Mouse (Mus musculus): ENCODE measurements at regions not wholly inside any gene's neighbourhood (a gene's known extent, or its start where the extent isn't known, plus 50 kb on each side); places are given as distances from the start of the nearest gene placed in this dataset.

DNA sequence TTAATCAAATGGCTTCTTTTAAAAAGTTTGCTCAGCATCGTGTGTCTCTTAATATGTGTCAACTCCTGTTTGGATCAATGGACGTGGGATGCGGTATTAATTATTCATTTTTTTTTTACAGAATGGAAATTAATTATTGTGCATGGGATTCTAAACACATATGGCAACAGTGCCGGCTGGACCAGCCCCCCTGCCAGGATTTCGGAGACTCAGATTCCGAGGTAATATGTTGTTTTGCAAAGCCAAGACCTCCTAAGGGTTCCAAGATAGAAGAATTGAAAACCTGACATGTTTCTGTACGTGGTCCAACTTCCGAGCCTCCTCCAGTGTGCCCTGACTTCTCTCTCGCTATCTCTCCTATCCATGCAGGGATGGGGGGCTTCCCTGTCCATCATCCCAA lies 170.4 kb downstream of the 3110018I06Rik start:
- DNase-seq, result no peak

DNA sequence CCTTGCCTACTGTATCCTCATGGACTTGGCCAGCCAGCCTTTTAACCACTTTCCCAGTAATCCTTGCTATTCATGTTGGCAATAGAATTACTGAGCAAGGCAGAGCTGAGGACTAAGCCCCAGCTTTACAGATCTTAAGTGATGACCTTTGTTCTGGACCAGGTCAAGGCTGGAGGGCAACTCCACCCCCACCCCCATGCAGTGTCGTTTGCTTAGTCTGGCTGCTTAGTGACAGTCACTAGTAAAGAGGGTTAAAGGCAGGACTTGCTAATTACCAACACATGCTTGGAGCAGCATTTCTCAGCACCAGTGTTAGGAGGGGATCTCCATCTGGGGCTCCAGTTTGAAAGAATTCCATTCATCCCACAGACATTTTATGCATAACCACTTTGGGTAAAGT lies 174.2 kb downstream of the 3110018I06Rik start:
- no peak for DNase-seq

DNA sequence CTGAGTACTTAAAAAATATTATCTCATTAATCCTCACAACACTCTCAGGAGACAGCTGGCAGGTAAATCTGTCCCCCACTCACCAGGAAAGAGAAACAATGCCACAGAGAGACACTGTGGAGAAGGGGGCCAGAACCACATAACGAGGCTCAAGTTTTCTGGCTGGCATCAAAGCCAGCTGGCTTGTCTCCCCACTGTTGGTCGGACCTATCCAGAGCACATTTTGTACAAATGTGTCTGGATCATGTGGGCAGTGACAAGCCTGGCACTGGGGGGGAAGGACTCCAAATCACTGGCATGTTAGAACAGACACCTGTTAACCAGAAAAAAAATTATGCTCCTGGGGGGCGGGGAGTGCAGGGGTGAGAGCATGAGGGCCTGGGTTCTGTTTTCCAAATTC lies 179.4 kb downstream of the 3110018I06Rik start:
- no peak for DNase-seq

DNA sequence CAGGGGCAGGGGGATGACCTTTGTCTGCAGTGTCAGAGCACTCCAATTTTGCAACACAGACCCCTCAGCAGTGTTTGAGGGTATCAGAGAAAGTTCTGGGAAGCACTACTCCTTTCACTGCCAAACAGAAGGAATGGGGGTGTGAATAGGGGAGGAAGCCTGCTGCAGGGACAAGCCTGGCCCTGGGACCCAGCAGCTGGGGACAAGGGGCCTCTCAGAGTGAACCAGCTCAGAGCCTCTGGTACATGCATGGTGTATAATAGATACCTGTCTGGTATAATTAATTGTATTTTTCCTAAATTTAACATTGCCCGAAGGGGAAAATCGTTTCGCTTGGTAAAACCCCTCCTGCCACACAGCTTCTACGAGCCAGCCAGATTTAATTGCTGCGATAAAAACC lies 180.6 kb downstream of the 3110018I06Rik start:
- no peak for DNase-seq

DNA sequence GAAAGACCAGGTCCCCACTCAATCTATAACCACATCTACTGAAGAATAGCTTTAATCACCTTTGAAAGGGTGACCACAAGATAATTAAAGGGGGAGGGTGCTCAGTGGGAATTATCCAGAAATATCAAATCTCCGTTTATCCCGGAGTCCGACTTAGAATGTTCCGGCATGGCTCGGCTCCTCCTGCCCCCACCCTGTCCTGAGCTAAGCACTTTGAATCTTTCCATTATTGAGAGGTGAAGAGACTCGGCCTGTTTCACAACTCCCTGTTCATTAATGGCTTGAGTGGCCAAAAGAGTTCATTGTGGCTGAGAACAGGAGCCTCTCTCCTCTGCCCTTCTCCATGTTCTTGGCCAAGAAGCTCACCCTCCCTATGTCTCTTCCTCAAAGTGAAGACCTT lies 181.0 kb downstream of the 3110018I06Rik start:
- DNase-seq, result no peak

DNA sequence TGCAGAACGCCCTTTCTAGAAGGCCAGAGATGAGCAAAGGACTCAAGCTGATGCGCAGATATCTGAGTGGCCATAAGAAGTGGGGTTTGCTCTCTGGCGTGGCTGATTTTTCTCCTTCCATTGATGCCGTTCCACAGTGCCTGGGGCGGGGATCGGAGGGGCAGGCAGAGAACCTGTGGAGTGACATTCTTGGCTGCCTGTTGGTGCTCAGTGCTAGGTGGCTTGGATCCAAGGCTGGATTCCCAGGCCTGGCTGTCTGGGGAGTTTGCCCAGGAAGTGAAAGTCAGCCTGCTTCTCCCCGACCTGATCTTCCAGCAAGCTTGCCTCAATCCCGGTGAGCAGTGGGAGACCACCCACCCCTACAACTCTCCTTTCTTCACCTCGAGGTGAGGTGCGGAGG lies 181.5 kb downstream of the 3110018I06Rik start:
- DNase-seq, result no peak

DNA sequence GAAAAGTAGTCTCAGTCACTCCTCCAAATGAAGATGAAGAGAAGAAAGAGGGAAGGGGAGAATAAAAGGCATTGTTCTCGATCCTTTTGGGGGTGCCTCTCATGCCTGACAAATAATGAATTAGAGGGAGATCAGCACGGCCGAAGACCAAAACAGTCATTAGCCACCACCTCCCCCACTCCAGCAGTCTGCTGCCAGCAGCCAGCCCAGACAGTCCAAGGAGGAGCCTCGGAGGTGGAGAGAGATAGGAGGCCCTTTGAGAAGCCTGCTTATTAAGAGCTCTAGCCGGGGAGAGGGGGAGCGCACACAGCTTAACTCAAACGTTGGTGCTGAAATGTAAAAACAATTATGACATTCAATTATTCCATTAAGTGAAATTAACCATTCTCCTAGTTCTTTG lies 188.6 kb downstream of the 3110018I06Rik start:
- DNase-seq, result no peak

DNA sequence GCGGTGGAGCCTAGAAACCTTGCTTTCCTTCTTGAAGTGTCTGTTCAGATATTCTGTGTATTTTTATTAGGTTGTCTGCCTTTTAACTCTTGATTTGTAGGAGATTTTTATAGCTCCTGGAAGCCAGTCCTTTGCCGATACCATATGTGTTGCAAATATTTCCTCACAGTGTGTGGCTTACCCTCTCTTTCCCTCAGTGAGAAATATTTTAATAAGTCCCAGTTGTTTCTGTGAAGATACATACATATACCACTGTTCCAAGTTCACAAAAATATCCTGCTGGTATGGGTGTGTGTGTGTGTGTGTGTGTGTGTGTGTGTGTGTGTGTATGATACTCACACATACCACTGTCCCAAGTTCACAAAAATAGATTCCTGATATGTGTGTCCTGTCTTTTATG lies 199.0 kb downstream of the 3110018I06Rik start:
- no peak for DNase-seq

DNA sequence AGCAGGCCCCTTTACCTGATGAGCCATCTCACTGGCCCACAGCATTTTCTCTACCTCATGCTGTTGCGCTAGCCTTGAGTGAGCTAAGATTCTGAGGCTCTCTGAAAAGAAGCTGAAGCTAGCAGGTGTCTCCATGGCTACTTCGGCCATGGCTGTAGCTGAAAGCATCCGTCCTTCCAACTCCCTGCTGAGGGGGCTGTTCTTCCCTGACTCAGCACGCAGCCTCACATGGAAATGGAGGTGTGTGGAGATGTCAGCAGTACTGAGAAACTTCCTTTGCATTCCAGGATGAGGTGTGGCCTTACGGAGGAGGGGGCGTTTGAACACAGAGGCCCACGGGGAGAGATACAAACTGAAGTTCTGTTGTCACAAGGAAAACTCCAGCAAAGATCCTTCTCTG lies 201.0 kb downstream of the 3110018I06Rik start:
- no peak for DNase-seq

DNA sequence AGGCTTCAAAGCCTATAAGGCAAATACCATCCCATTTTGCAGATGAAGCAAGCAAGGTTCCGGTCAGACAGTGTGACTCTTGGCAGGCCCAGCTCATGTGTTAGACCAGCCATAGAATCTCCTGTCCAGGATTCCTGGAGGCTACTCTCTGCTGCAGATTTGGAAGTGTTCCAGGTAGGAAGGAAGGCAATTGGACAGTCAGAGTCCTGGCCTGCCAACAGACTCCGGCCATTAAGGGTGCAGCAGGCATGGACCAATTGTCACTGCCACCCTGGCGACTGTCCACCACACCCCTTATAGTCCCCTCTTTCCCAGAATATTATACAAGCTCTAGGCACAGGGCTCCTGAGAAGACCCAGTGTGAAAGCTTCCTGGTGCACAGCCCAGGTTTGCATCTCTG lies 201.6 kb downstream of the 3110018I06Rik start:
- DNase-seq, result no peak

DNA sequence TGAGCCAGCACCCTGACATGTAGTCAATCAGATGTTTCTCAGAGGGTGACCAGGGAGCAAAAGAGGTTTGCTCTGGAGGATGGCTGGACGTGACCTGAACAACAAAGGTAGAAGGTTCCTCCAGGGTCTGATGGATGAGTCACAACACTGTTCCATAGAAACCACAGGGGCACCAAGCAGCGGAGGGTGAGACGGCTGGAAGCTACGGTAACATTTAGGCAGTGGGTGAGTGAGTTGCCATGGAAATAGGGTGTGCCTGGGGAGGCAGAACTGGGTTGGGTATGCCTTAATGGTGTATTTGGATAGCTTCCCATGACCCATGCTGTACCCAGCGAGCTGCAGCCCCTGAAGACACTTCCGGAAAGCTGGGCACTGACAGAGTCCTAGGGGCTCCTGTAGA lies 205.3 kb downstream of the 3110018I06Rik start:
- DNase-seq, result no peak

DNA sequence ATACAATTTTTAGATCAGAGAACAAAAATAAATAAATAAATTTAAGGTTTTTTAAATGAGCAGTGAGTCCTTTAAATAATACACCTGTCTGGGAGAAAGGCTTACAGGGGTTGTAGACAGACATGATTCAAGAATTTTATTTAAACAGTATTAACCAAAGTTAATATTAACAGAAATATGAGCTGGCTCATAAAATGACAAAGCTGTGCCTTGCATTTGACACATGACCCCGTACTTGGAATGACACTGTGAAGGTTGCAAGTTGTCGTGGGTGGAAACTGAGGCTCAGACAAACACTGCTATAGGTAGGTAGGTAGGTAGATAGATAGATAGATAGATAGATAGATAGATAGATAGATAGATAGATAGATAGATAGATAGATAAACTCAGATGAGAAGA lies 206.6 kb downstream of the 3110018I06Rik start:
- no peak for DNase-seq

DNA sequence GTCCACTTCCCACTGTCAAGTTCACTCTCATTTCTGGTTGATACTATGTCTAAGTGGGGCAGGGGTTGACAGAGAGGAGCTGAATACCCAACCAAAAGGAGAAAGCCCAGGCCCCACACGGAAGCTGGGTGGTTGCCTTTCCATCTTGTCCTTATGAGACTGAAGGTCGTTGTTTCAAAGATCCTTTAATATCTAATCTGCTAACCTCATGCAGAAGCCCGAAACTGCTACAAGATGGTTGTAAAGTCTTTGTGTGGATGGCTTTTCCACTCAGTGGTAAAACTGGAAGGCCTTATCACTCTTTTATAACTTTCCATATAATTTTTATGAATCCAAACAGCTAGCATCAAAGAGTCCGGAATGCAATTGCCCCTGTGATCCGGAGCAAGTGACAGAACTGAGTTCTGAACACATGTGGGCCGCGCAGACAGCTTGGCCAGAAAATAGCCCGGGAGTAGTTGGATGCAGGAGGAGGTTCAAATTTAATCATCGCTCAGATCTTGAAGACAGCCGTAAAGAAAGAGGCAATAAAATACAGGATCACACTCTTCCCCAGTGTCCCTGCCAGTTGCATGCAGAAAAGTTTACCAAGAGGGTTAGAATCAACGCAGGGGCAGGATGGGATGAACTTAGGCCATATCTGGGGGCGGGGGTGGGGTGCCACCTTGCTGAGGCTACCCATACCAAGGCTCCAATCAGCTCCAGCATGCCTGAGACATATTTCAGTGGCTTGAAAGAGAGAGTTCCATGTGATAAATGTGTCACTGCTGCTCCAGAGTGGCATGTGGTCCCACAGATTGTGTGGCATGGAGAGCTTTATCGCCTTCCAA lies 207.2 kb downstream of the 3110018I06Rik start:
- DNase-seq, result no peak

DNA sequence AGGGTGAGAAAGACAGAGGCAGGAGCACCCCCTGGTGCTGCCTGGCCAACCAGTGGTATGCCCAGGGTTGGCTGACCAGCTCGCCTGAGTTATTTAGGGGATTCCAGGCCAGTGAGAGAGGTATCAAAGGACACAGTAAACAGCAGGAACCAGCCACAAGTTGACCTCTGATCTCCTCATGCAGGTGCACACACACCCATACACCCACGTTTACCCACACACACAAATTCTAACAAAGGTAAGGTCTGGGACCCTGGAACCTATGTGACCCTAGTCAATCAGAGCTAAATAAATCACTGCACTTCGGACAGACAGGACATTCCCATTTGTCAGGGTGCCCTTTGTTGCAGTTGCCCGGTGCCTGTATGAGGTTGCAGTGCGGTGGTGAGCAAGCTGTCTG lies 211.9 kb downstream of the 3110018I06Rik start:
- no peak for DNase-seq

DNA sequence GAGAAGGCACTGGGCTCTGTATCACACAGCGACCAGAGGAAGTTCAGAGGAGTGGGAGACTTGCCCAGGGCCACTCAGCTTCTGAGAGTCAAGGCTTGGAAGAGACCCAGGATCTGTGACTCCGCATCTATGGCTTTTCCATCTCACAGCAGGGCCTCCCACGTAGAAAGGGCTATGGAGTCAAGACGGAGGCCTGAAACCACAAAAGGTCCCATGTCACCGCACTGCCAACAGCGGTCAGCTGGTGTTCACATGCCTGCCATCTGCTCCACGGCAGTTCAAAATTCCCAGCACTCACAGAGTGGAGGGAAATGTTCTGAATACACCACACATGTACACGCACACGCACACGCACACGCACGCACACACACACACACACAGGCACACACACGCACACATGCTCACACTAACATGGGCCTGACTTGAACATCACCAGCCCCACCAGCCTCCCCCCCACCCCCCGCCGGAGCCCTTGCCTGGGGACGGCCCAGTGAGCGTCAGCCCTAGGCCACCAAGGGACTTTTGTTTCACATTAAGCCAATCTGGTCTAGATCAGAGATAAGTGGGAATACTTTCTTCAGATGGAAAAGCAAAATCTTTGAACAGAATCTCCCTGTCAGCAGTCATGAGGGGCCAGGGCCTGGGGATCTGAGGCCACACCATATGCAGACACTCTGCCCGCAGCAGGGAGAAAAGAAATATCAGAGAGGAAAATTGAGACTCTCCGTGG lies 212.6 kb downstream of the 3110018I06Rik start:
- DNase-seq, result no peak

DNA sequence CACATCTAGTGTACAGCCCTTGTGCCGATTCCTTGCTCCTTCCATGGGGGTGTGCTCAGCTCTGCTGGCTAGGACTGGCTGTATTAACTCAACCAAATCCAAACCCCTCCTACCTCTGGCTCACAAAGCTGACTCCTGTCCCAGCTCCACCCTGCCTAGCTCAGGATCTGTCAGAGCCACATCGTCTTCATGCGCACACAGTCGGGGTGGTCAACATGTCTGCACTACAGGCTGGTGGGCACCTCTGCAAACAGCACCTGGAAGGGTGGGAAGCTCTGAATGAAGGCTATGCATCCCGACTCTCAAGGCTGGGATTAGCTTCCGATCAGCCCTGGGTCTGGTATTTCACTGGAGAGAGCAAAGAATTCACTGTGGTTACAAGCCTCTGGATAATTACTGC lies 220.4 kb downstream of the 3110018I06Rik start:
- DNase-seq, result no peak

DNA sequence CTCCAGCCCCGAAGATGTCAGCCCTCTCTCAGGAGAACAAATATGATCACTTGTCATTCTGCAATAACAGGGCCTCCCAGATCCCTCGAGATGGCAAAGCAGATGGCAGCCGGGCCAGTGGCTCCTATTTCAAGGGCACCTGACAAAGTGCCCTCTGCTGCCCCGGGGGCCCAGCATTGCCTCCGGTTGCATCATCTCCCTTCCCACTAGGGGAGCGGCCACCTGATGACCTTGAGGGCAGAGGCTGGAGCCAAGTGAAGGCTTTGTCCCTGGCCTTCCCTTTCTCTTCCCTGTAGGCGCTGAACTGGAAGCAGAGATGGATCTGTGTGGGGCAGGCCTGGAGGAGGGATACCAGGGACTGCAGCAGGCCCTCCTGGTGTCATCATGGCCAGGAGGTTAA lies 222.6 kb downstream of the 3110018I06Rik start:
- no peak for DNase-seq

DNA sequence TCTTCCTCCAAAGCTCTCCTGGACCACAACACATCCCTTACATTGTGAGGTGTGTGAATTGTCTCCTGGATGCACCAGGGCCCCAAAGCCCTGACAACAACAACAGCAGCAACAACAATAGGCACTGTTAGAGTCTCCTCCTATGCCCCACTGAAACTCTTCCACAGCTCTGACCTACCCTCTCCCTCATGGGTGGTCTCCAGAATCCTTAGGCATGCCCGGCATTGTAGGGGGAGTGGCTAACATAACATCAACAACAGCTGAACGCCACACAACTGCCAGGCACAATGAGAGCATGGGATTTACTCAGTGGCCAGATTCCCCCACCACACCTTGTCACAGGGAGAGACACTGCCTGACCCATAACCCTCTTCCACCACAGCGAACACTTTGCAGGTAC lies 223.2 kb downstream of the 3110018I06Rik start:
- DNase-seq, result no peak

DNA sequence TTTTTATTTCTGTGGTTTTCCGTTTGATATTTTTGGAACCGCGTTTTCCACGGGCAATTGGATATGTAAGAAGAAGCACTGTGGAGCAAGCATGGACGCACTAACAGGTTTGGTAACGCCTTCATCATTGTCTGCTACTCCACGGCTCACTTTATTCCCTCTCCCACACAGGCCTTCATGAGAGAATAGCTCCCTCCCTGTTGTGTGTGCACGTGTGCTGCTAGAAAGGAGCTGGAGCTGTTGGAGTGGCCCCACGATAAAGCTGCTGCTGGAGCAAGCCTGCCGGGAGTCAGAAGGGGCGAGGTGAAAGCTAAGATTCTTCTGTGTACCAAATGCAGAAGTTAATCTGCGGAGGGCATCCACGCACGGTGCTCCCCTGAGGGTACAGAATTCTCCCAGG lies 224.8 kb downstream of the 3110018I06Rik start:
- no peak for DNase-seq

DNA sequence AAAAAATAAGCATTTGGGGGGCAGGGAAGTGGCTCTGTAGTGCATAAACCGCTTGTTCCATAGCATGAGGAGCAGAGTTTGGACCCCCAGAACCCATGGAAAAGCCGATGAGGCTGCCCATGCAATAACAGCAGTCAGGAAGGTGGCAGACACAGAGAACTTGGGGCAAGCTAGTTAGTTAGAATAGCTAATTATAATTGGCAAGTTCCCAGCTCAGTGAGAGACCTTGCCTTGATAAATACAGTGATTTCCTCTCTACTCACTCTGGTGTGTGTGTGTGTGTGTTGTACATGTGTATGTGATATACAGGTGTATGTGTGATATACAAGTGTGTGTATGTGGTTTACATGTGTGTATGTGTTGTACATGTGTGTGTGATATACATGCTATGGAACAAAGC lies 226.4 kb downstream of the 3110018I06Rik start:
- no peak for DNase-seq

DNA sequence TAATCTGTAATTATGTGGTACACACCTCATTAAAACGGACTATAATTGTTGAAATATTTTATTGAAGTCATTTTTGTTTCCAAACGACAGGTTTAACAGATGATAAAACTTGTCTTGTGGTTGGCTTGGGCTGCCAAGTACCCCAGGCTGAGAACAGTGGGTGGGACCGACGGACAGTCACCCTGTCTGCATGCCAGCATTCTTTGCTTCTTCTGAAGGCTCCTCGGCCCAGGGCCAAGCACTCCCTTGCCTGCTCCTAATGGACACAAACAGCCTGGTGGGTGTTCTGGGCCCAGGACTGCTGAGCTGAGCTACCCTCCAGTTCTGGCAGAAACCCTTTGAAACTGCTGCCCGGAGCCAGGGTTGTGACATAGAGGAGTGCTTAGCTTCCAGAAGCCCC lies 227.4 kb downstream of the 3110018I06Rik start:
- no peak for DNase-seq

DNA sequence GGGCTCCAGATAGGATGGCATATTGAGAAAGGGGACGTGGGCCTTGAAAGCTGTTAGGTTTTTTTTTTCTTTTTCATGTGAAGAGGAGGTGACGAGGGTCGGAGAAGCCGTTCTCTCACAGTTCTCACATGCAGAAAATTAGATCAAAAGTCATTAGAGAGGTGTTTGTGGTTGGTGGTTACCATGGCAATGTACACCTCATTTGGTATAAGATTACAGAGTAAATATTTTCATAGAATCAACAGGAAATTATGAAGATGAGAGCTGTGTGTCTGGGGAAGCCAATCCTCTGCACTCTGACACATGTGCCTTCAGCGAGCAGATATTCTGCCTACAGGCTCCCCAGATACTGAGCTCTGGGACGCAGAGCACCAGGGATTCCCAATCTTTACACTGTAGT lies 232.5 kb downstream of the 3110018I06Rik start:
- no peak for DNase-seq

DNA sequence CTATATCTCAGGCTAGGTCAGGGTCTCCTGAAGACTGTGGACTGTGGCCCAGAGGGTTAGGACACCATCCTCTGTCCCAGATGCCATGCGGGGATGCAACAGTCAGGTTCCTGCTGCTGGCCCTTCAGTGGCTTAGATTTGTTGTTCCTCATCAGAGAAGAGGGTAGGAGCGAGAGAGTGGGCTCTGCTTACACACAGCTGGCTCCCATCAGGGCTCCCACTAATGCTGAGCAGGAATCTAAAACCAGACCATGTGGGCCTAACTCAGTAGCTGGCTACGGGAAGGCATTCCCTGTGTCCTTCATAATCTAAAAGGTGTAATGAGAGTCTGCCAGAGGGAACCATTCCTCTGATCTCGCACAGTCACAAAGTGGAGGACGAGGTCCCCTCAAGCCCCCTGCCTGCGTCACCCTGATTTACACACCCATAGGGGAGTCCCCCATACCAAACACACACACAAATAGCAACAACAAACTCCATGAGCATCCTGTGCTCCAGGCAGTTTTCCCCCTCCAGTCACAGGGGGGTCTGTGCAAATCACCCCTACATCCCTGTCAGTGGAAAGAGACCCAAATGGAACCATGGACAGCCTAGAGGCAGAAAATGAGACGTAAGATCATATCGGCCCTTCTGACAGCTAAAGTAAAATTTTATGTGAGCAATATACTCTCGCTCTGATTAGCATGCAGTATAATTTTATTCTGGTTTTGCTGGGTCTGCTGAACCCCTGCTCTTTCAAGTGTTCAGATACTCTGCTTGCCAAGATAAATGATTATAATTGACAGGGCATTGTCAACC lies 234.8 kb downstream of the 3110018I06Rik start:
- DNase-seq, result no peak

DNA sequence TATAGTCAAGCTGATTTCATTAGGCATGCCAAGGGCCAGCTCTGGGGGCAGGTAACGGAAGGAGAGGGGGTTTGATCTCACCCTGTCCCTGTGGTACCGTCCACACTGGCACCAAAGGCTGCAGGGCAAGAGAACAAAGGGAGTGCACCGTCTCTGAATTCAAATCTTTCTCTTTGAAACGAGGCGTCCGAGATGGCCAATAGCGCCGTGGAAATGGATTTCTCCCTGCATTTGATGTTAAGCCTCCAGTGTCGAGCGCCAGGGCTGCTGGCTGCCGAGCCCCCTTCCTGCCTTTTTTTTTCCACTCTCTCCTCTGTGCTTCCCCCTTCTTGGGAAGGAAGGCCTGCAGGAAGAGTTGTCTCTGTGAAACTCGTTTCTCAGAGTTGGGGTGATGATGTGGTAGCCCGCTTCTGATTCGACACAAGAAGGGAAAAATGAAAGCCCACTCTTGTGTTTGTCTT lies 235.5 kb downstream of the 3110018I06Rik start:
- DNase-seq, result no peak
